Mouse (Mus musculus) urinary bladder, adult 18-20 months (tissue): ENCODE results near the gene Pwwp2b.

Source experiments
- DNase-seq, 2 experiments: peaks; one replicate each; pipeline ENCODE4 v3.0.0; 2022; ENCODE audit warnings: low spot score in 2 of 2, mixed read lengths in 2 of 2

Pwwp2b gene

GRCm38 (mm10) chr7:139299424-139299823 is 51.1 kb downstream of the Pwwp2b start:
- DNase-seq, result peak; percentile 64 to 87

- no peak for DNase-seq
These were observed 52.1 kb downstream of the Pwwp2b start for GRCm38 (mm10) chr7:139300423-139300822.

GRCm38 (mm10) chr7:139301505-139301904 is 53.2 kb downstream of the Pwwp2b start:
- no peak for DNase-seq

DNA sequence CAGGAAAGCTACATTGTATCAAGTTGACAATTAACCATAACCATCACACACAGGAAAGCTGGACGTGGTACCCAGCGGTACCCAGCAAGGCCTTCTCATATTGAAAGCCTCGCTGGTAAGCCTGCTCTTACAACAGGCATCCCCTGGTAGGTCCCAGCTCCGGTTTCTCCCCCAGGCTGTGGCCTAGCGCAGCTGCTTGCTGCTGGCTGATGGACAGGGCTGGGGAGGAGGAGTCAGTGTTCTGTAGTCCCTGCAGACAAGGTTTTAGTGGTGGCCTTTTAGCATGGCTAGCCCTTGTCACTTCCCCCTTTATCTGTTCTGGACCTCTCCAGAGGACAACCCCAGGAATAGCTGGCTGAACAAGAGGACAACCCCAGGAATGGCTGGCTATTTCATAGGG is 54.0 kb downstream of the Pwwp2b start:
- DNase-seq, result no peak

GRCm38 (mm10) chr7:139303280-139304011 is 55.2 kb downstream of the Pwwp2b start:
- DNase-seq, result peak; percentile 68 to 88

GRCm38 (mm10) chr7:139304322-139304721 is 56.0 kb downstream of the Pwwp2b start:
- DNase-seq, result no peak

- no peak for DNase-seq
These were observed 58.8 kb downstream of the Pwwp2b start for GRCm38 (mm10) chr7:139307056-139307455.

DNA sequence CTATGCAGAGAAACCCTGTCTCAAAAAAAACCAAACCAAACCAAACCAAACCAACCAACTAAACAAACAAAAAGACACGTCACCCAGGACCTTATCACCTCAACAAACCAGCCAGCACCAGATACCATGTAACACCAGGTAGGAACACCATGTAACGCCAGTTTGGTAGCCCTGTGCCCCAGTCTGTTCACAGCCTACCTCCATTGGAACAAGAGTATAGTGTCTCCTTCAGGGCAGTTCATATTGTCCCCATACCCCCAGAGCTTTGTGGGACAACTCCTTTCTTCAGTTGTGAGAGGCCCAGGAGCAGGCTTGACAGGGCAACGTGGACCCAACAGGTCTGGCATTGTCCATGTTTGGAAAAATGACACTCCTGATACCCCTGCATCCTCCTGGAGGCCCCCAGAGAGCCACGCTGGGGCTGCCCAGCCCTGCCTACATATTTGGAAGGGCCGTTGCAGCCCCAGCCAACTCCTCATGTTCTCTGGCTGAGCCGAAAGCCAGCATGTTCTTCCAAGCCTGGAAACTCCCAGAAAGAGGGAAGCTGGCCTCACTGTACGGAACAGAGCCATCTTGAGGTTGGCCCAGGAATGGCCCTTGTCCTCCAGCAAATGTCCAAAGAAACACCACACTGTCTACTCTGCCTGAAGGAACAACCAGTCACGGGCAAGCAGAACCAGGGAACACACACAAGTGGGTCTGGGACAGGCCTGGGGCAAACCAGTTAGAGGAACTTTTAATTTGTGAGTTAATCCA is 60.0 kb downstream of the Pwwp2b start:
- peak in 1 of 2 experiments; percentile 60 for DNase-seq

- DNase-seq, result peak in 1 of 2 experiments; percentile 78
These were observed 60.8 kb downstream of the Pwwp2b start for GRCm38 (mm10) chr7:139309106-139309505.

- DNase-seq, result no peak
These were observed 62.2 kb downstream of the Pwwp2b start for GRCm38 (mm10) chr7:139310487-139310951.

DNA sequence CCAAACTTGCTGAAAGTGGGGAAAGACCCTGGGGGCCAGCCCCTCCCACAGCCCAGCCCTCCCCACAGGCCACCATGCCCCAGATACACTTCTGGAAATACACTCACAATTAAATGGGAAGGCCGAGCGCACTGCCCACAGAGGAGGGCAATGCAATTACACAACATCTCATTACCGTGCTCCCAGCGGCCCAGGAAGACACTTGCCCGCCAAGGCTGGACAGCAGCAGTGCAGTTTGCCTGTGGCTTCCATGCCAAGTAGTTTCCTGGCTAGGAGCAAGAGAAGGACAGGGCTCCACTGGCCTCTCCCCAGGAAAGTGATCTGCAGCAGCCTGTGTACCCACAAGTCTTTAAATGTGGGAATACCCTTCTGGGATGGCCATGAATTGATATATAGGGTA is 64.4 kb downstream of the Pwwp2b start:
- DNase-seq, result no peak

- no peak for DNase-seq
These were observed 65.1 kb downstream of the Pwwp2b start for GRCm38 (mm10) chr7:139313413-139313812.

- no peak for DNase-seq
These were observed 66.4 kb downstream of the Pwwp2b start for GRCm38 (mm10) chr7:139314716-139315115.

DNA sequence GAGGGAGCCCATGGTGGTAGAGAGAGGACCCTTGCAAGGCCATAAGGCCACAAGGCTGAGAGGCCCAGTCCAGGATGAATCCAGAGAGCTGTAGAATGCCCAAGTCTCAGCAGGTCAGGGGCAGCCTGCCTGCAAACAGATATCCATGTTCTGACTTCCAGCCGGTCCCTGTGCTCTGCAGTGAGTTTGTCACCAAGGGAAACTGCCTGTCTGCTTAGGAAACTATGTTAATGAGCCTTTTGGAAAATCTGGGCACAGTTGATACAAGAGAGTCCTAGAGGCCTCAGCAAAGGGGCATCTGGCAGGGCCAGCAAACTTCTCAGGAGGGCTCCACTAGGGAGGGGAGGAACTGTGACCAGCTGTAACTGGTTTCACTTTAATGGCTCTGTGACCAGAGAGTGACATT is 70.7 kb downstream of the Pwwp2b start:
- no peak for DNase-seq
